Mouse (Mus musculus): ENCODE results near the gene Nebl. TPM values are rescaled to one million over a fixed set of nuclear protein-coding genes. Genes with fewer than 3 reads are reported as not detected.

Gene Nebl
- polyA plus RNA-seq, 1 experiment = 2.4 TPM

DNA sequence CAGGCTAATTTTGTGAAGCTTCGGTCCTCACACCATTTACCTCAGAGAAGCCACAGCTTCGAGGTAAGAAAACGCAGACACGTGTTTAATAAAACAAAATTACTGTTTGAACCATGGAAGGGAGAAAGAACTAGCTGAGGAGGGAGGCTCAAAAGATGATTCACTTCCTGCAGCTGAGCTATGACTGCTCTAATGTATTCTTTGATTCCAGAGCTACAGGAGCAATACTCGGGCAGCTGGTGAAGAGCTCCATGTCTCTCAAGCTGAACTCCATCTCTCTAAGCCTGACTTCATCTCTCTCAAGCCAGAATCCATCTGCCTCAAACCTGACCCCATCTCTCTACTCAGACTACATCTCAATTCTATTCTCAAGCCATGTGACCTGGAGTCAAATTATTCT is 41.0 kb downstream of the Nebl start:
- 72% methylated on average over 5 of the region's 5 CpGs for WGBS
- H3K27ac ChIP-seq (ENCODE audit: insufficient read depth, low read depth, low read length) = no peak overlapping the region

GRCm38 (mm10) chr2:17687141-17687540 is 44.1 kb downstream of the Nebl start:
- WGBS = 79% methylated on average over 6 of the region's 6 CpGs

More for the DNA sequence above, 41.0 kb downstream of the Nebl start:
- no peaks in the 10 kb centered on the region for H3K27me3 ChIP-seq (ENCODE audit: control insufficient read depth, insufficient read depth, low read length)
- no peak overlapping the region for H3K4me3 ChIP-seq (ENCODE audit: low read depth, low read length)
- no peaks in the 10 kb centered on the region for H3K4me1 ChIP-seq (ENCODE audit: control insufficient read depth, insufficient read depth, insufficient read length, low read length)
- no peaks in the 10 kb centered on the region for H3K36me3 ChIP-seq (ENCODE audit: control insufficient read depth, insufficient read depth, low read length)
- TF ChIP-seq CTCF (IDR thresholded peaks at IDR 0.05; ENCODE audit: extremely low read depth, insufficient read length, insufficient replicate concordance, low read depth, low read length) (no peak), POLR2A (IDR thresholded peaks at IDR 0.05; ENCODE audit: low read depth, low read length) (no peak)

DNA sequence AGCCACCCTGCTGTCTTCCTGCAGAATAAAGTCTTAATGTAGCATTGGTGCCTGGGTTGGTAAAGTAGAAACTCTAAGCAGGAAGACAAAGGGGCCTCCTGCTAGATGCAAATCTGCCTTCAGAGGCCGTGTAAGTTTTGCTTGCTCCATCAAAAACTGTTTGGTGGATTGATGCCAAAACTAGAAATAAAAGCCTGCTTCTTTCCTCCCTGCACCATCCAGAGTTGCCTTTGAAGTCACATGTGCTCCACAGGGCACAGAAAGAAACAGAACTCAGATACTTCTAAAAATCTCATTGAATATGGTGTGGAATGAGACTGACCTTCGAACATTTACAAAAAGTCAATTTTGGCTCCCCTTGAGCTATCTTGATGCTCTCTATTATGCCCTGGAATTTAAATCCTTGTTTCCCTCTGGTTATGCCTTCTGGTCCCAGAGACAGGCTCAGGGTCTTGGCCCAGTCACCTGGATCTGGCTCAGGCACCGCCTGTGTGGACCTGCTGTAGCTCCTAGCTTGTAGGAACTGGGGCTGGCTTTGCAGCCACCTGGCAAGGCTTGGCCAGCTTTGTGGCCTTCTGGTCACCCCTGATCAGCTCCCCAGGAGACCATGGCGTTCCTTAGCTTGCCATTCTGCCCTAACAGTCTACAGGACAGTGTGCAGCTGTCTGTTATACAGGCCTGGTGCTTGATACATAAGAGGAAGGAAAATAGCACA is 47.8 kb downstream of the Nebl start:
- H3K36me3 ChIP-seq (ENCODE audit: control insufficient read depth, insufficient read depth, low read length) = no peaks in the 10 kb centered on the region
- no peak overlapping the region for H3K4me3 ChIP-seq (ENCODE audit: low read depth, low read length)
- WGBS = 65% methylated on average over 4 of the region's 4 CpGs
- no peaks in the 10 kb centered on the region for H3K27me3 ChIP-seq (ENCODE audit: control insufficient read depth, insufficient read depth, low read length)
- no peaks in the 10 kb centered on the region for H3K4me1 ChIP-seq (ENCODE audit: control insufficient read depth, insufficient read depth, insufficient read length, low read length)
- H3K27ac ChIP-seq (ENCODE audit: insufficient read depth, low read depth, low read length) = no peak overlapping the region
- TF ChIP-seq POLR2A (IDR thresholded peaks at IDR 0.05; ENCODE audit: low read depth, low read length) (no peak), CTCF (IDR thresholded peaks at IDR 0.05; ENCODE audit: extremely low read depth, insufficient read length, insufficient replicate concordance, low read depth, low read length) (no peak)

More at GRCm38 (mm10) chr2:17687141-17687540, 44.1 kb downstream of the Nebl start:
- H3K4me1 ChIP-seq (ENCODE audit: control insufficient read depth, insufficient read depth, insufficient read length, low read length) = no peaks in the 10 kb centered on the region
- no peak for TF ChIP-seq POLR2A (IDR thresholded peaks at IDR 0.05; ENCODE audit: low read depth, low read length)
- TF ChIP-seq CTCF (IDR thresholded peaks at IDR 0.05; ENCODE audit: extremely low read depth, insufficient read length, insufficient replicate concordance, low read depth, low read length) = no peak
- no peak overlapping the region for H3K4me3 ChIP-seq (ENCODE audit: low read depth, low read length)
- H3K27ac ChIP-seq (ENCODE audit: insufficient read depth, low read depth, low read length) = no peak overlapping the region
- no peaks in the 10 kb centered on the region for H3K36me3 ChIP-seq (ENCODE audit: control insufficient read depth, insufficient read depth, low read length)
- no peaks in the 10 kb centered on the region for H3K27me3 ChIP-seq (ENCODE audit: control insufficient read depth, insufficient read depth, low read length)

DNA sequence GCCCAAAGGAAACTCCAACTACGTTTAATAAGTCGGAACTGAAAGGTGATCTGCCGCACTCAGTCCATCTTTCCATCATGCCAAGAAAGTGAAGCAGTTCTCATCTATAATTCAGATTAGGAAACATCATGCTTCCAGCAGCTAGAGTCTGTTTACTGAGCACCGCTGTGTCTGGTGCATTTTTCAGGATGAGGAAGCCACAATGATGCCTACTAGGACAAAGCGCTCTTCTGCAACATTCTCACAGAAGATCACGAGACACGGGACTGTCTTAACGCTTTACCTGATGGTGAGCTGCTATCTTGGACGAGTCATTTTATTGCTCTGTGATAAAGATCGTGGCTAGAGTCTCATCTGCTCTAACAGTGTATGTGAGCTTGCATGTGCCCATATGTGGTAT is 59.1 kb downstream of the Nebl start:
- Histone ChIP-seq H3K4me1 (ENCODE audit: control insufficient read depth, insufficient read depth, insufficient read length, low read length) (no peaks in the 10 kb centered on the region), H3K27me3 (ENCODE audit: control insufficient read depth, insufficient read depth, low read length) (no peaks in the 10 kb centered on the region), H3K4me3 (ENCODE audit: low read depth, low read length) (no peak overlapping the region), H3K27ac (ENCODE audit: insufficient read depth, low read depth, low read length) (no peak overlapping the region), H3K36me3 (ENCODE audit: control insufficient read depth, insufficient read depth, low read length) (no peaks in the 10 kb centered on the region)
- TF ChIP-seq POLR2A (IDR thresholded peaks at IDR 0.05; ENCODE audit: low read depth, low read length) = no peak
- no peak for TF ChIP-seq CTCF (IDR thresholded peaks at IDR 0.05; ENCODE audit: extremely low read depth, insufficient read length, insufficient replicate concordance, low read depth, low read length)
- 67% methylated on average over 10 of the region's 10 CpGs for WGBS

GRCm38 (mm10) chr2:17671566-17671965 is 59.7 kb downstream of the Nebl start:
- H3K36me3 ChIP-seq (ENCODE audit: control insufficient read depth, insufficient read depth, low read length) = no peaks in the 10 kb centered on the region
- WGBS = 81% methylated on average over 8 of the region's 8 CpGs
- no peak for TF ChIP-seq POLR2A (IDR thresholded peaks at IDR 0.05; ENCODE audit: low read depth, low read length)
- no peak overlapping the region for H3K27ac ChIP-seq (ENCODE audit: insufficient read depth, low read depth, low read length)
- no peaks in the 10 kb centered on the region for H3K27me3 ChIP-seq (ENCODE audit: control insufficient read depth, insufficient read depth, low read length)
- no peak overlapping the region for H3K4me3 ChIP-seq (ENCODE audit: low read depth, low read length)
- H3K4me1 ChIP-seq (ENCODE audit: control insufficient read depth, insufficient read depth, insufficient read length, low read length) = no peaks in the 10 kb centered on the region

GRCm38 (mm10) chr2:17669953-17670352 is 61.3 kb downstream of the Nebl start:
- WGBS = 67% methylated on average over 10 of the region's 10 CpGs
- Histone ChIP-seq H3K4me1 (ENCODE audit: control insufficient read depth, insufficient read depth, insufficient read length, low read length) (no peaks in the 10 kb centered on the region), H3K4me3 (ENCODE audit: low read depth, low read length) (no peak overlapping the region), H3K36me3 (ENCODE audit: control insufficient read depth, insufficient read depth, low read length) (no peaks in the 10 kb centered on the region), H3K27ac (ENCODE audit: insufficient read depth, low read depth, low read length) (no peak overlapping the region), H3K27me3 (ENCODE audit: control insufficient read depth, insufficient read depth, low read length) (no peaks in the 10 kb centered on the region)
- TF ChIP-seq POLR2A (IDR thresholded peaks at IDR 0.05; ENCODE audit: low read depth, low read length) (no peak), CTCF (IDR thresholded peaks at IDR 0.05; ENCODE audit: extremely low read depth, insufficient read length, insufficient replicate concordance, low read depth, low read length) (no peak)

- TF ChIP-seq POLR2A (IDR thresholded peaks at IDR 0.05; ENCODE audit: low read depth, low read length) = no peak
- TF ChIP-seq CTCF (IDR thresholded peaks at IDR 0.05; ENCODE audit: extremely low read depth, insufficient read length, insufficient replicate concordance, low read depth, low read length) = no peak
- H3K36me3 ChIP-seq (ENCODE audit: control insufficient read depth, insufficient read depth, low read length) = no peaks in the 10 kb centered on the region
- 65% methylated on average over 2 of the region's 2 CpGs for WGBS
Measured at GRCm38 (mm10) chr2:17669000-17669399, 62.3 kb downstream of the Nebl start.

More at GRCm38 (mm10) chr2:17669000-17669399, 62.3 kb downstream of the Nebl start:
- Histone ChIP-seq H3K4me1 (ENCODE audit: control insufficient read depth, insufficient read depth, insufficient read length, low read length) (no peaks in the 10 kb centered on the region), H3K4me3 (ENCODE audit: low read depth, low read length) (no peak overlapping the region), H3K27me3 (ENCODE audit: control insufficient read depth, insufficient read depth, low read length) (no peaks in the 10 kb centered on the region), H3K27ac (ENCODE audit: insufficient read depth, low read depth, low read length) (no peak overlapping the region)

Data from small intestine, adult 2 months (tissue).